Mouse (Mus musculus): ENCODE measurements around the gene Ap2m1. TPM values are rescaled to one million over a fixed set of nuclear protein-coding genes. Genes with fewer than 3 reads are reported as not detected.

Ap2m1 gene
- polyA plus RNA-seq, 2 experiments, result 573 to 633 TPM

GRCm38 (mm10) chr16:20591076-20591705 is 55.9 kb downstream of the Ap2m1 start:
- peak overlapping the region; percentile 90 for H3K4me2 ChIP-seq (replicated peaks; ENCODE audit: low read depth, low read length, severe bottlenecking)
- WGBS, result 6% methylated on average over 48 of the region's 48 CpGs
- no peak for TF ChIP-seq POLR2A (IDR thresholded peaks at IDR 0.05; ENCODE audit: borderline replicate concordance, extremely low read depth, insufficient read depth, insufficient read length)
- H3K27ac ChIP-seq (replicated peaks; ENCODE audit: low read depth, low read length), result no peak overlapping the region
- H3K4me3 ChIP-seq (replicated peaks; ENCODE audit: low read length), result peak overlapping the region; percentile 52
- no peaks in the 10 kb centered on the region for H3K36me3 ChIP-seq (ENCODE audit: control insufficient read depth, insufficient read depth, low read length)
- no peak for ATAC-seq (ENCODE audit: low FRiP score, low read depth)
- no peaks in the 10 kb centered on the region for H3K9me3 ChIP-seq (ENCODE audit: control insufficient read depth, low read length)
- H3K9ac ChIP-seq (ENCODE audit: low read depth, low read length, severe bottlenecking), result no peak overlapping the region
- H3K27me3 ChIP-seq (ENCODE audit: control insufficient read depth, insufficient read depth, low read length), result peaks cover 48% of the 10 kb centered on the region
- no peak for DNase-seq (ENCODE audit: low spot score)
- peaks cover 17% of the 10 kb centered on the region for H3K4me1 ChIP-seq (ENCODE audit: control insufficient read depth, insufficient read depth, low read length)

Other genes starting within 250 kb of the Ap2m1 start
- 54.4 and 69.0 TPM in 2 replicates for gene Parl, start 233.1 kb upstream of the Ap2m1 start, polyA plus RNA-seq (2012; rRNA removed)
- 85.7 and 89.8 TPM in 2 replicates for gene Parl, start 233.1 kb upstream of the Ap2m1 start, polyA plus RNA-seq (2014; fragmentation: Nextera tagmentation; extraction: Ambion mirVana)
- gene Cyp2ab1, start 210.1 kb upstream of the Ap2m1 start, polyA plus RNA-seq (2012; rRNA removed), result 0.10 and 0.24 TPM in 2 replicates
- 0.08 TPM in 1 of 2 replicates, not detected in the other for gene Cyp2ab1, start 210.1 kb upstream of the Ap2m1 start, polyA plus RNA-seq (2014; fragmentation: Nextera tagmentation; extraction: Ambion mirVana)
- 223 and 274 TPM in 2 replicates for gene Abcc5, start 109.1 kb upstream of the Ap2m1 start, polyA plus RNA-seq (2012; rRNA removed)
- 73.1 and 91.5 TPM in 2 replicates for gene Abcc5, start 109.1 kb upstream of the Ap2m1 start, polyA plus RNA-seq (2014; fragmentation: Nextera tagmentation; extraction: Ambion mirVana)
- gene Eif2b5, start 36.7 kb upstream of the Ap2m1 start, polyA plus RNA-seq (2012; rRNA removed), result 44.8 and 45.1 TPM in 2 replicates
- 90.6 and 95.2 TPM in 2 replicates for gene Eif2b5, start 36.7 kb upstream of the Ap2m1 start, polyA plus RNA-seq (2014; fragmentation: Nextera tagmentation; extraction: Ambion mirVana)
- 74.8 and 99.8 TPM in 2 replicates for gene Dvl3, start 18.5 kb upstream of the Ap2m1 start, polyA plus RNA-seq (2012; rRNA removed)
- 26.5 and 28.0 TPM in 2 replicates for gene Dvl3, start 18.5 kb upstream of the Ap2m1 start, polyA plus RNA-seq (2014; fragmentation: Nextera tagmentation; extraction: Ambion mirVana)
- 56.0 and 57.8 TPM in 2 replicates for gene Abcf3, start 13.1 kb downstream of the Ap2m1 start, polyA plus RNA-seq (2012; rRNA removed)
- gene Abcf3, start 13.1 kb downstream of the Ap2m1 start, polyA plus RNA-seq (2014; fragmentation: Nextera tagmentation; extraction: Ambion mirVana), result 59.3 and 61.8 TPM in 2 replicates
- 2.0 and 2.5 TPM in 2 replicates for gene Vwa5b2, start 54.0 kb downstream of the Ap2m1 start, polyA plus RNA-seq (2012; rRNA removed)
- 0.22 and 1.1 TPM in 2 replicates for gene Vwa5b2, start 54.0 kb downstream of the Ap2m1 start, polyA plus RNA-seq (2014; fragmentation: Nextera tagmentation; extraction: Ambion mirVana)
- gene Eef1akmt4, start 76.1 kb downstream of the Ap2m1 start, polyA plus RNA-seq (2012; rRNA removed), result 28.0 and 33.0 TPM in 2 replicates
- gene Eef1akmt4, start 76.1 kb downstream of the Ap2m1 start, polyA plus RNA-seq (2014; fragmentation: Nextera tagmentation; extraction: Ambion mirVana), result 38.8 and 44.1 TPM in 2 replicates
- gene Gm49333, start 76.1 kb downstream of the Ap2m1 start, polyA plus RNA-seq (2012; rRNA removed), result not detected in 2 replicates
- gene Gm49333, start 76.1 kb downstream of the Ap2m1 start, polyA plus RNA-seq (2014; fragmentation: Nextera tagmentation; extraction: Ambion mirVana), result not detected in 2 replicates
- 27.4 and 43.5 TPM in 2 replicates for gene Alg3, start 76.3 kb downstream of the Ap2m1 start, polyA plus RNA-seq (2012; rRNA removed)
- 43.0 and 43.6 TPM in 2 replicates for gene Alg3, start 76.3 kb downstream of the Ap2m1 start, polyA plus RNA-seq (2014; fragmentation: Nextera tagmentation; extraction: Ambion mirVana)
- 4.3 and 5.9 TPM in 2 replicates for gene Camk2n2, start 85.8 kb downstream of the Ap2m1 start, polyA plus RNA-seq (2012; rRNA removed)
- gene Camk2n2, start 85.8 kb downstream of the Ap2m1 start, polyA plus RNA-seq (2014; fragmentation: Nextera tagmentation; extraction: Ambion mirVana), result 1.0 and 1.1 TPM in 2 replicates
- gene Ece2, start 94.3 kb downstream of the Ap2m1 start, polyA plus RNA-seq (2012; rRNA removed), result 14.1 and 15.8 TPM in 2 replicates
- gene Ece2, start 94.3 kb downstream of the Ap2m1 start, polyA plus RNA-seq (2014; fragmentation: Nextera tagmentation; extraction: Ambion mirVana), result 3.9 and 4.1 TPM in 2 replicates
- 156 and 180 TPM in 2 replicates for gene Psmd2, start 116.2 kb downstream of the Ap2m1 start, polyA plus RNA-seq (2012; rRNA removed)
- gene Psmd2, start 116.2 kb downstream of the Ap2m1 start, polyA plus RNA-seq (2014; fragmentation: Nextera tagmentation; extraction: Ambion mirVana), result 270 and 298 TPM in 2 replicates
- gene Eif4g1, start 132.8 kb downstream of the Ap2m1 start, polyA plus RNA-seq (2012; rRNA removed), result 299 and 374 TPM in 2 replicates
- 148 and 161 TPM in 2 replicates for gene Eif4g1, start 132.8 kb downstream of the Ap2m1 start, polyA plus RNA-seq (2014; fragmentation: Nextera tagmentation; extraction: Ambion mirVana)
- 15.6 and 21.3 TPM in 2 replicates for gene Fam131a, start 157.8 kb downstream of the Ap2m1 start, polyA plus RNA-seq (2012; rRNA removed)
- 10.3 and 11.0 TPM in 2 replicates for gene Fam131a, start 157.8 kb downstream of the Ap2m1 start, polyA plus RNA-seq (2014; fragmentation: Nextera tagmentation; extraction: Ambion mirVana)
- 65.1 and 77.0 TPM in 2 replicates for gene Polr2h, start 182.2 kb downstream of the Ap2m1 start, polyA plus RNA-seq (2012; rRNA removed)
- gene Polr2h, start 182.2 kb downstream of the Ap2m1 start, polyA plus RNA-seq (2014; fragmentation: Nextera tagmentation; extraction: Ambion mirVana), result 112 and 121 TPM in 2 replicates
- 72.9 and 102 TPM in 2 replicates for gene Clcn2, start 182.3 kb downstream of the Ap2m1 start, polyA plus RNA-seq (2012; rRNA removed)
- 17.1 and 21.6 TPM in 2 replicates for gene Clcn2, start 182.3 kb downstream of the Ap2m1 start, polyA plus RNA-seq (2014; fragmentation: Nextera tagmentation; extraction: Ambion mirVana)
- gene Chrd, start 197.6 kb downstream of the Ap2m1 start, polyA plus RNA-seq (2012; rRNA removed), result 38.9 and 47.1 TPM in 2 replicates
- 11.5 and 11.6 TPM in 2 replicates for gene Chrd, start 197.6 kb downstream of the Ap2m1 start, polyA plus RNA-seq (2014; fragmentation: Nextera tagmentation; extraction: Ambion mirVana)
- gene Thpo, start 199.0 kb downstream of the Ap2m1 start, polyA plus RNA-seq (2012; rRNA removed), result 3.8 and 4.5 TPM in 2 replicates
- 0.78 and 1.4 TPM in 2 replicates for gene Thpo, start 199.0 kb downstream of the Ap2m1 start, polyA plus RNA-seq (2014; fragmentation: Nextera tagmentation; extraction: Ambion mirVana)

Measured in limb, embryonic 14.5 days (tissue).